Mouse (Mus musculus): ENCODE results near the gene Ghsr. TPM values are rescaled to one million over a fixed set of nuclear protein-coding genes. Genes with fewer than 3 reads are reported as not detected.

Ghsr gene
- not detected for polyA plus RNA-seq (2017; shearing (Covaris generic))

GRCm38 (mm10) chr3:27371276-27371621, at the start of gene Ghsr:
Ghsr (plus strand) TSS chr3:27371351.

Other genes starting within 250 kb of the Ghsr start
- 4.0 TPM for gene Ect2, start 217.5 kb upstream of the Ghsr start, polyA plus RNA-seq (2017; shearing (Covaris generic))
- 22.5 TPM for gene Nceh1, start 188.4 kb upstream of the Ghsr start, polyA plus RNA-seq (2017; shearing (Covaris generic))
- gene Tnfsf10, start 54.3 kb upstream of the Ghsr start, polyA plus RNA-seq (2017; shearing (Covaris generic)) = 20.5 TPM

All from CD4-positive, CD25-positive, alpha-beta regulatory T cell (primary cell).